In the genomic region with DNA sequence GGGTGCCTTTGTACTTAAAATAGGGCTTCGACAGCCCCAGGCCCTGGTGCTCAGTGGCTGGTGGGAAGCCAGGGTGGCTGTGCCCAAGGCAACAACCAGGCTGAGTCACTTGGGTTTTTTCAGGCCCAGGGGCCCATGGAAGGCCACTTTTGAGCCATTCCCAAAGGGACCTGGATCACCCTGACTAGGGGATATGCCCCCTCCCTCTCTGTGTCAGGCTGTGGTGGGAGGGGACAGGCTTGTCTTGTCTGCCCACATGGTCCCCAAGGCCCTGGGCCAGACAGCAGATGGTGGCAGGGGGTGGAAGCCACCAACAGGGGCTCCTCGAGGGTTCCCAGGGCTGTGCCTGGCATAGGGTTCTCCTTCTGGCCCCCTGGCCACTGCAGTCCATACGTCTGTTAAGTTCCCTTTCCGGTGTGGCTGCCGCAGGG, we compare ENCODE assay signal across 8 mouse cellular contexts. TPM values are rescaled to one million over a fixed set of nuclear protein-coding genes. Genes with fewer than 3 reads are reported as not detected.
DNase-seq lines count a peak whose midpoint lies in the region; ATAC-seq and TF ChIP-seq lines count a peak whose summit lies in the region.

No protein-coding gene starts in this region.

- peak overlapping the region; percentile 34; the same call in 1 of the 2 replicates for H3K27ac ChIP-seq in left cerebral cortex, adult 2 months
- no peak overlapping the region; the same call in 1 of the 2 replicates for H3K27ac ChIP-seq in embryonic facial prominence, embryonic 14.5 days (replicated peaks; ENCODE audit: low read depth, low read length)
- peak overlapping the region; percentile 34 for H3K27ac ChIP-seq in macrophage

- H3K4me3 ChIP-seq in left cerebral cortex, adult 2 months = no peak overlapping the region
- no peak overlapping the region for H3K4me3 ChIP-seq in embryonic facial prominence, embryonic 14.5 days (ENCODE audit: low read depth, low read length)
- no peak overlapping the region for H3K4me3 ChIP-seq in macrophage (ENCODE audit: inconsistent target)

- peaks cover 97% of the 10 kb centered on the region for H3K79me2 ChIP-seq in macrophage (ENCODE audit: inconsistent target)

- peaks cover 42% of the 10 kb centered on the region for H3K36me3 ChIP-seq in embryonic facial prominence, embryonic 14.5 days (ENCODE audit: control insufficient read depth, insufficient read depth, low read length)
- peaks cover 26% of the 10 kb centered on the region for H3K36me3 ChIP-seq in macrophage (ENCODE audit: inconsistent target)

- no peak for TF ChIP-seq CTCF in left cerebral cortex, adult 2 months (IDR thresholded peaks at IDR 0.05)

- H3K9me3 ChIP-seq in embryonic facial prominence, embryonic 14.5 days (ENCODE audit: control insufficient read depth, low read length) = no peaks in the 10 kb centered on the region

- H3K4me1 ChIP-seq in embryonic facial prominence, embryonic 14.5 days (ENCODE audit: control insufficient read depth, insufficient read depth, low read length) = peaks cover 31% of the 10 kb centered on the region

- H3K27me3 ChIP-seq in embryonic facial prominence, embryonic 14.5 days (replicated peaks; ENCODE audit: control insufficient read depth, insufficient read depth, low read length) = no peaks in the 10 kb centered on the region

- no peak for ATAC-seq in embryonic facial prominence, embryonic 14.5 days (ENCODE audit: low read depth)

- WGBS in embryonic facial prominence, embryonic 14.5 days = 72% methylated on average over 5 of the region's 5 CpGs
- WGBS in macrophage (ENCODE audit: missing documents) = 20% methylated on average over 5 of the region's 5 CpGs

- H3K9ac ChIP-seq in embryonic facial prominence, embryonic 14.5 days (ENCODE audit: low read depth, low read length) = peak overlapping the region; percentile 25; the same call in 1 of the 2 replicates

- no peak overlapping the region for H3K4me2 ChIP-seq in embryonic facial prominence, embryonic 14.5 days (ENCODE audit: low read depth, low read length)

- intact Hi-C loops in left cerebral cortex, adult 2 months (cut with DNase I) = no loop called here

- peak; percentile 55 to 86 for DNase-seq in adrenal gland, adult (ENCODE audit: inconsistent age in 2 of 2, low spot score in 1 of 2)
- no peak for DNase-seq in adrenal gland, postnatal 25 days
- DNase-seq in left cerebral cortex, adult 2 months (ENCODE audit: extremely low spot score in 1 of 2, low spot score in 2 of 2) = no peak
- DNase-seq in left cerebral cortex, adult 9 months (ENCODE audit: low spot score in 2 of 2) = no peak
- DNase-seq in embryonic facial prominence, embryonic 14.5 days (ENCODE audit: low spot score) = no peak
- DNase-seq in spleen, postnatal 14 days (ENCODE audit: low spot score in 2 of 2) = no peak
- no peak for DNase-seq in T-cell, adult 2 months (ENCODE audit: low spot score)

RNA-seq across cellular contexts. Expression of a gene that starts 7.5 kb away (rescaled TPM):
- total RNA-seq in adrenal gland, postnatal 25 days (2021) = 72.8 and 96.8 TPM in 2 replicates
- total RNA-seq in left cerebral cortex, adult 2 months (2021) = 100 to 1,000 TPM; 130 to 132 TPM
- polyA plus RNA-seq in embryonic facial prominence, embryonic 14.5 days (2014; fragmentation: Nextera tagmentation; extraction: Ambion mirVana) = 24.1 and 25.9 TPM in 2 replicates
- 100 to 1,000 TPM in 6 of 26 experiments, 10 to 100 TPM in 20; 17.7 to 188 (median 75.1) TPM for total RNA-seq in macrophage (2018; cell fraction: chromatin; rRNA removed)
- 100 to 1,000 TPM in 4 of 26 experiments, 10 to 100 TPM in 22; 50.3 to 111 (median 83.6) TPM for total RNA-seq in macrophage (2018; cell fraction: cytosol; rRNA removed)
- 100 to 1,000 TPM in 11 of 26 experiments, 10 to 100 TPM in 15; 39.7 to 162 (median 88.6) TPM for total RNA-seq in macrophage (2018; cell fraction: nucleus; rRNA removed)
- polyA plus RNA-seq in macrophage (2018) = 48.1 to 55.4 TPM (median 52.8 TPM) in 3 replicates

RNA-seq across cellular contexts. Expression of a gene that starts 25.2 kb away (rescaled TPM):
- total RNA-seq in adrenal gland, postnatal 25 days (2021) = 33.1 and 36.9 TPM in 2 replicates
- total RNA-seq in left cerebral cortex, adult 2 months (2021) = 10 to 100 TPM; 26.7 to 32.0 TPM
- 33.2 and 35.6 TPM in 2 replicates for polyA plus RNA-seq in embryonic facial prominence, embryonic 14.5 days (2014; fragmentation: Nextera tagmentation; extraction: Ambion mirVana)
- total RNA-seq in macrophage (2018; cell fraction: chromatin; rRNA removed) = 100 to 1,000 TPM in 1 of 26 experiments, 10 to 100 TPM in 25; 30.3 to 113 (median 63.8) TPM
- total RNA-seq in macrophage (2018; cell fraction: cytosol; rRNA removed) = 10 to 100 TPM; 18.8 to 27.9 (median 23.9) TPM
- 10 to 100 TPM; 29.0 to 59.1 (median 42.5) TPM for total RNA-seq in macrophage (2018; cell fraction: nucleus; rRNA removed)
- polyA plus RNA-seq in macrophage (2018) = 19.6 to 22.5 TPM (median 21.5 TPM) in 3 replicates

RNA-seq across cellular contexts. Expression of a gene that starts 33.9 kb away (rescaled TPM):
- 1,495 and 1,572 TPM in 2 replicates for total RNA-seq in adrenal gland, postnatal 25 days (2021)
- 100 to 1,000 TPM; 884 to 901 TPM for total RNA-seq in left cerebral cortex, adult 2 months (2021)
- 549 and 578 TPM in 2 replicates for polyA plus RNA-seq in embryonic facial prominence, embryonic 14.5 days (2014; fragmentation: Nextera tagmentation; extraction: Ambion mirVana)
- 100 to 1,000 TPM; 161 to 373 (median 228) TPM for total RNA-seq in macrophage (2018; cell fraction: chromatin; rRNA removed)
- total RNA-seq in macrophage (2018; cell fraction: cytosol; rRNA removed) = 1,000 to 10,000 TPM in 11 of 26 experiments, 100 to 1,000 TPM in 15; 644 to 1,256 (median 896) TPM
- total RNA-seq in macrophage (2018; cell fraction: nucleus; rRNA removed) = 100 to 1,000 TPM; 248 to 505 (median 331) TPM
- polyA plus RNA-seq in macrophage (2018) = 749 to 1,081 TPM (median 1,012 TPM) in 3 replicates

RNA-seq across cellular contexts. Expression of a gene that starts 36.9 kb away (rescaled TPM):
- total RNA-seq in adrenal gland, postnatal 25 days (2021) = 182 and 184 TPM in 2 replicates
- total RNA-seq in left cerebral cortex, adult 2 months (2021) = 100 to 1,000 TPM; 136 to 150 TPM
- 166 and 178 TPM in 2 replicates for polyA plus RNA-seq in embryonic facial prominence, embryonic 14.5 days (2014; fragmentation: Nextera tagmentation; extraction: Ambion mirVana)
- 100 to 1,000 TPM in 25 of 26 experiments, 10 to 100 TPM in 1; 88.4 to 251 (median 169) TPM for total RNA-seq in macrophage (2018; cell fraction: chromatin; rRNA removed)
- 100 to 1,000 TPM in 15 of 26 experiments, 10 to 100 TPM in 11; 79.6 to 125 (median 103) TPM for total RNA-seq in macrophage (2018; cell fraction: cytosol; rRNA removed)
- total RNA-seq in macrophage (2018; cell fraction: nucleus; rRNA removed) = 100 to 1,000 TPM in 17 of 26 experiments, 10 to 100 TPM in 9; 68.3 to 137 (median 111) TPM
- polyA plus RNA-seq in macrophage (2018) = 31.4 to 102 TPM (median 93.5 TPM) in 3 replicates

RNA-seq across cellular contexts. Expression of a gene that starts 40.2 kb away (rescaled TPM):
- 70.8 and 76.5 TPM in 2 replicates for total RNA-seq in adrenal gland, postnatal 25 days (2021)
- total RNA-seq in left cerebral cortex, adult 2 months (2021) = 10 to 100 TPM; 74.6 to 89.4 TPM
- 53.4 and 58.3 TPM in 2 replicates for polyA plus RNA-seq in embryonic facial prominence, embryonic 14.5 days (2014; fragmentation: Nextera tagmentation; extraction: Ambion mirVana)
- total RNA-seq in macrophage (2018; cell fraction: chromatin; rRNA removed) = 10 to 100 TPM; 33.3 to 98.4 (median 63.9) TPM
- 10 to 100 TPM; 23.9 to 52.8 (median 37.5) TPM for total RNA-seq in macrophage (2018; cell fraction: cytosol; rRNA removed)
- 10 to 100 TPM; 25.6 to 59.4 (median 45.8) TPM for total RNA-seq in macrophage (2018; cell fraction: nucleus; rRNA removed)
- 41.2 to 57.0 TPM (median 43.5 TPM) in 3 replicates for polyA plus RNA-seq in macrophage (2018)

Comparison
In these comparisons a context has a peak if more than half of its experiments do, and no peak if none do; other contexts are left out.
1. DNase-seq: peak in adrenal gland, adult (2 of 2); none in adrenal gland, postnatal 25 days (single experiment), left cerebral cortex, adult 2 months (0 of 2), left cerebral cortex, adult 9 months (0 of 2), embryonic facial prominence, embryonic 14.5 days (single experiment), spleen, postnatal 14 days (0 of 2) and T-cell, adult 2 months (single experiment).